Mouse (Mus musculus): Measurements from ENCODE around the gene Gm17545. TPM values are rescaled to one million over a fixed set of nuclear protein-coding genes. Genes with fewer than 3 reads are reported as not detected.
"Not testable (repeated sequence)": the region's sequence is repeated elsewhere in the genome, so short reads cannot be mapped to it uniquely, and the experiment has no call there.

The Gm17545 gene
- total RNA-seq (2014; fragmentation: Nextera tagmentation): not detected in 2 replicates
- not detected in 2 replicates for total RNA-seq (2017)

GRCm38 (mm10) chr9:22453990-22454389 is at the start of gene Gm17545:
TSS of gene Gm17545 (plus strand) at chr9:22454290.
- ATAC-seq (replicated peaks; ENCODE audit: poor library complexity, severe bottlenecking): not testable (repeated sequence)

DNA sequence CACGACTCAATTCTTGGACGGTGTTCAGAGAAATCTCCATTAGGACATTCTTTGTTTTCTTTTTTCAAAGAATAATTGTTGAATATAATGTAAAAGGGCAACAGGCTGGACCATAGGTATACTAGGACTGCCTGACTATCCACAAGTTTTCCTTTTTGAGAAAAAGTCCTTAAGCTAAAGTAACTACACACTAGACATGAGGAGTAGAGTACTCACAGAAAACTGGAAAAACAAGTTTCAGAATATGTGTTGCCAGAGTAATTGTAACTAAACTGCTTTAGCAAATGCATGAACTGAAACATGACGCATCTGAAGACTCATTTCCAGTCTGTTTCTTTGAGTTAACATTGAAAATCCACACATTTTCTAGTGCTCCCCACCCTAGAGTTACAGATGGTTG is 48.7 kb upstream of the Gm17545 start:
- ATAC-seq (replicated peaks; ENCODE audit: poor library complexity, severe bottlenecking): no peak

GRCm38 (mm10) chr9:22407633-22408032 is 46.5 kb upstream of the Gm17545 start:
- not testable (repeated sequence) for ATAC-seq (replicated peaks; ENCODE audit: poor library complexity, severe bottlenecking)

GRCm38 (mm10) chr9:22408344-22408743 is 45.7 kb upstream of the Gm17545 start:
- not testable (repeated sequence) for ATAC-seq (replicated peaks; ENCODE audit: poor library complexity, severe bottlenecking)

DNA sequence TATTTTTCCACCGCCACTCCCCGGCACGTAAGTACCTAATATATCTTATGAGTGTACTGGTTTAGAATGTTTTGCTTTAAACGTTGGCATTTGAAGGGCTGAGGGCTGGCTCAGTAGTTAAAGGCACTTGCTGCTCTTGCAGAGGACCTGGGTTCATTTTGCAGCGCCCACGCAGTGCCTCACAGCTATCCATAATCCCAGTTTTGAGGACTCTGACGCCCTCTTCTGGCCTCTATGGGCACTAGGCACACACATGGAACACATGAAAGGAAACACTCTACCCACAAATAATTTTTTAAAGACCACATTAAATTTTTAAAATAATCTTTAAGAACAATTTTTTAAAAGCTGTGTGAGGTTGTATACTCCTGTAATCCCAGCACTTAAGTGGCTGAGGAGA is 44.6 kb upstream of the Gm17545 start:
- no peak for ATAC-seq (replicated peaks; ENCODE audit: poor library complexity, severe bottlenecking)

DNA sequence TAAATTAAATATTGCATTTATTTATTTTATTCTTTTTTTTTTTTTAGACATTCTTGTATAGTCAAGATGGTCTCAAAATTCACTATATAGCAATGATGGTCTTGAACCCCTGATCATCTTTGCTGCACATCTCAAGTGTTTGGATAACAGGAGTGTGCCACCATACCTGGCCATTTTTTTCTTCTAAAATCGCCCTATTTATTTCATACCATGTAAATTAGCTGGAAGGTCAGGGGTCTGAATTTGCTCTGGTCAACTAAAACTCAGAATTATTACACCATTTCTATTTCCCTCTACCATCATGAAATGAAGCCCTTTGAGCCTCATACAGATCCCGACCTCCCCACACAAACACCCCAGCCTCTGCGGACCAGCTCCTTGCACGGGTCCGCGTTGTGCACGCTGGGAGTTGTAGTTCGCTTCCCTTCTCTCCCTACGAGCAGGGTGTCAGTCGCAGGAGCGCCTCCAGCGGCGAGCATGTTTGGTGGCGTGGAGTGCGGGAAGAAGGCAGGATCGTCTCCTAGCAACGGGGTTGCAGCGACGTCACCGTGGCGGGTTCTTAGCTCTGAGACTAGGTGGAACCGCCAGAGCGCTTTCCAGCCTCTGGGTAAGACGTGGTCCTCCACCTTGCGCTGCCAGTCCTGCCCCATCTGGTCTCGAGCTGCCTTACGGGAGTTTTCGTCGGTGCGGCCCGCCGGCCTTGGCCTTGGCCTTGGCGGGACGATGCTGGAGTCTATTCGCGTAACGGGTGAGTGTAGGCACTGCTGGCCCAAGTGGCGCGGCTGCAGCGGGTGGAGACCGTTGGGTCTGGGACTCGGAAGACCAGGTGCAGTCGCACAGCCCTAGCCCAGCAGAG is 42.9 kb upstream of the Gm17545 start, which contains the start of gene 9530077C05Rik:
Gene 9530077C05Rik, plus strand, starts transcription at position 512 of the 856 bp plus-strand sequence.
- ATAC-seq (replicated peaks; ENCODE audit: poor library complexity, severe bottlenecking): peak; percentile 100

DNA sequence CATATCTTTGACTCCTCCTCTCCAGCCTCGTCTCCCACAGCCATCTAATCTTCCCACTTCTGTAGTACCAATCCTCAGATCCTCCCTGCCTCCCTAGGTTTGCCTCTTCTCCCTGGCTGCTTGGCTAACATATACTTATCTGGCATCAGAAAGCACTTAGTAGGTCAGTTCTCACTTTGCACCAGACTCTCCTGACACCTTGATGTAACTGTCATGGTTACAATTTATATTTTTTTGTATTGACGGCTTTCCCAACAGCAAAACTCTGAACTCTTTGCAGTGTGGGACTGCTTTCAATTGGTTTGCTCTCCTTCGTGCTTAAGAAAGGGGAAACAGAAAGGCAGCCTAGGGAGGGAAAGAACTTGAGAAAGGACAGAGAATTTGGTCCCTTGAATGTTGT is 37.9 kb upstream of the Gm17545 start:
- no peak for ATAC-seq (replicated peaks; ENCODE audit: poor library complexity, severe bottlenecking)

GRCm38 (mm10) chr9:22417547-22417946 is 36.5 kb upstream of the Gm17545 start:
- no peak for ATAC-seq (replicated peaks; ENCODE audit: poor library complexity, severe bottlenecking)

- no peak for ATAC-seq (replicated peaks; ENCODE audit: poor library complexity, severe bottlenecking)
Observed at GRCm38 (mm10) chr9:22419877-22420276, 34.2 kb upstream of the Gm17545 start.

DNA sequence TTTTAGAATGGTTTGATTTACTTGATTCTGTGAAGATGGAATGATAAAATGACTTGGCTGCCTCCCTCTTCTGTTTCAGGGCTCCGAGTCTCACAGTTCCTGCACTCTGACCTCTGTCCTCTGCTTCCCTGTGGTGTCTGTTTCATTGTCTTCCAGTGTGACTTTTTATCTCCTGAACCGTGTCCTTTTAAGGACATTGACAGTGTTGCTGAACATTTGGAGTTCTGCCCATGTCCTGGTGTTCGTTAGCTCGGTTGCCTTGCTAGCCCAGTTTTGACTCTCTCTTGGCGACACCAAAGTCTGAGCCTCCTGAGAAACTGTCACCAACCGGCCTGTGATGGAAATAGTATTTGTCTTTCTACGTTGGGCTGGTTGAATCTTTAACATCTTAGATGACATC is 33.6 kb upstream of the Gm17545 start:
- ATAC-seq (replicated peaks; ENCODE audit: poor library complexity, severe bottlenecking): no peak

DNA sequence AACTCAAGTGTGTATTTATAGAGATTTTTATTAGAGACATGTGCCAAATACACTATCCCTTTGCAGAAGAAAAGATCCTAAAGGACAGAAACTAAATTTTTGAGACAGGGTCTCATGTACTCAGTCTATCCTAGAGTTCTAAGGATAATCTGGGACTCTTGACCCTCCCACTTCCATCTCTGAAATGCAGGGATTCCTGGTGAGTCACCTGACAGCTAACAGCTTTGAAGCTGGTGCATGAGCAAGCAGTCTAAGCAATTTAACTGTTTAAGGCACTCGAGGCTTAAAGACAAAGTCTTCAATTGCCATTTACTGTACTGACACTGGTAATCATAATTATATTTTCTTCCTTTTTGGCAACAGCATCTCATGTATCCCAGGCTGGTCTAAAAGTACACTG is 31.5 kb upstream of the Gm17545 start:
- no peak for ATAC-seq (replicated peaks; ENCODE audit: poor library complexity, severe bottlenecking)

GRCm38 (mm10) chr9:22423507-22423906 is 30.6 kb upstream of the Gm17545 start:
- no peak for ATAC-seq (replicated peaks; ENCODE audit: poor library complexity, severe bottlenecking)

- no peak for ATAC-seq (replicated peaks; ENCODE audit: poor library complexity, severe bottlenecking)
Observed at GRCm38 (mm10) chr9:22424196-22424595, 29.9 kb upstream of the Gm17545 start.

DNA sequence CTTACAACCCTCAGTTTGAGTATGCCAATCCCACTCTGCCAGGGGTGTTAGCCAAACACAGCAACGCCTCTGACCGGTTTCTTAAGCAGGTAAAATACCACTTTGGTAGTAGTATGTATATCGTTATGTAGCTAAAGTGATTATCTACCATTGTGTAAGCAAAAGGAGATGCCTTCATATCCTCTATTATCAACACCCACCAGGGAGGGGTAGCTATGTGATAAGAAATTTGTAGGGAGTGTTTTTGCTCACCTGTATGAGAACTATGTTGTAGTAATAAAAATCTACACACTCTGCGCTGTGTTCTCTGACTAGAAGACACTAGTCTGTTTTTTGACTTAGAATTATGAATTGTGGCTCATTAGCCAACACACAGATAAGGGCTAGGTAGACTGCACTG is 29.4 kb upstream of the Gm17545 start:
- no peak for ATAC-seq (replicated peaks; ENCODE audit: poor library complexity, severe bottlenecking)

GRCm38 (mm10) chr9:22428028-22428665 is 25.9 kb upstream of the Gm17545 start:
- no peak for ATAC-seq (replicated peaks; ENCODE audit: poor library complexity, severe bottlenecking)

GRCm38 (mm10) chr9:22428666-22429410 is 25.3 kb upstream of the Gm17545 start:
- ATAC-seq (replicated peaks; ENCODE audit: poor library complexity, severe bottlenecking): no peak

- peak; percentile 47 for ATAC-seq (replicated peaks; ENCODE audit: poor library complexity, severe bottlenecking)
Observed at GRCm38 (mm10) chr9:22429533-22430241, 24.4 kb upstream of the Gm17545 start.

GRCm38 (mm10) chr9:22430315-22430840 is 23.7 kb upstream of the Gm17545 start:
- peak; percentile 57 for ATAC-seq (replicated peaks; ENCODE audit: poor library complexity, severe bottlenecking)

DNA sequence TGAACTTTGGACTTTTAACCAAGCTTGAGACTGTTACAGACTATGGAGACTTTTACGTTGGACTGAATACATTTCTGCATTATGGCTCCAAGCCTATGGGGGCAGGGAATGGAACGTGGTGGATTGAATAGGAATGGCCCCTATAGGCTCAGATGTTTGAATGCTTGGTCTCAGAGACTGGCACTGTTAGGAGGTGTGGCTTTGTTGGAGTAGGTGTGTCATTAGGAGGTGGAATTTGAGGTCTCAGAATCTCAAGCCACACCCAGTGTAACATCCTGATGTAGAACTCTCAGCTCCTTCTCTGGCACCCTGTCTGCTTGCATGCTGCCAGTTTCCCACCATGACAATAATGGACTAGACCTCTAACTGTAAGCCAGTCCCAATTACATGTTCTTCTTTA is 20.9 kb upstream of the Gm17545 start:
- no peak for ATAC-seq (replicated peaks; ENCODE audit: poor library complexity, severe bottlenecking)

GRCm38 (mm10) chr9:22434101-22434500 is 20.0 kb upstream of the Gm17545 start:
- ATAC-seq (replicated peaks; ENCODE audit: poor library complexity, severe bottlenecking): no peak
